Mouse (Mus musculus): Measurements from ENCODE around the gene Nup98.

DNA sequence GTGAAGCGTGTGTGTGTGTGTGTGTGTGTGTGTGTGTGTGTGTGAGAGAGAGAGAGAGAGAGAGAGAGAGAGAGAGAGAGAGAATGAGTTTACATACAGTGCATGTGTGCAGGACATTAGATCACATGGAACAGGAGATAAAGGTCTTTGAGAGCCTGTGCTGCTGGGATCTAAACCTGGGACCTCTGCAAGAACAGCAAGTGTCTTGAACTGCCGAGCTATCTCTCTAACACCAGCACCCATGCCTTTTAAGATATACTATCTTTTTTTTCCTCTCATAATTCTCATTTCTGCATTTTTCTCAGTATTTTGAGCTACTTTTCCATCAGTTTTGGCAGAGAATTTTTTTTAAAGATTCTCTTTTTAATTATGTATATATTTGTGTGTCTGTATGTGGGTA lies 106.4 kb downstream of the Nup98 start:
- TF ChIP-seq POLR2A (IDR thresholded peaks at IDR 0.05; ENCODE audit: borderline replicate concordance, extremely low read depth, insufficient read depth, insufficient read length, poor library complexity, severe bottlenecking) (no peak), CTCF (IDR thresholded peaks at IDR 0.05; ENCODE audit: borderline replicate concordance, extremely low read depth, insufficient read depth, insufficient read length) (no peak)

Measured in brain, embryonic 14.5 days (tissue).